In the genomic region with DNA sequence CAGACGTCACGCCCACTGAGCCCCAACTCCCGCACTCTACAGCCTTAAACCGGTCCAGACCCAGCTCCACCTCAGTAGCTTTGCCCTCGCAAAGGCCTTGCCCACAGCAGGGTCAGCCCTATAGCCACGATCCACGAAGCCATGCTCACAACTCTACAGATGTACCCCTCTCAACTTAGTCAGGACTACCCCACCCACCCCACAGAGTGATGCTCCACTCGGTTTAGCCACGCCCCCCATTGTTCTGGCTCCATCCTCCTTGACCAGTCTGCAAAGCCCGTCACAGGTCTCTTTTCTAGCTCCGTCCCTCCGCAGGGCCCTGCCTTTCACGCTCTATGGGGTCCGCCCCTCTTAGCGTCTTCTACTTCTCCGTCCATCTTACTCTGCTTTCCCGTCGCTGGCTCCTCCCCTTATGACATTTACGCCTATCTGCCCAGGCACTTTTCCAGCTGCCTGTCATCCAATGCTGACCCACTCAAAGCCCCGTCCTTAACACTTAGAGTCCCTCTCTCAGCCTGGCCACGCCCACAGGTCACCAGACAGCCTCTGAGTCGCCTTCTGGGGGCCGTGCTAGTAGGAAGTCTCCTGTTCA, we compare ENCODE assay signal across 9 mouse cellular contexts. TPM values are rescaled to one million over a fixed set of nuclear protein-coding genes. Genes with fewer than 3 reads are reported as not detected.
A peak's percentile ranks its signal among the peaks of the same experiment; 100 is the strongest.
DNase-seq lines count a peak whose midpoint lies in the region; ATAC-seq and TF ChIP-seq lines count a peak whose summit lies in the region.
"Had no signal": no experiment of that assay in that cellular context is flagged by ENCODE, and none has a peak within 500 bp of the region (broad histone marks: within the 10 kb centered on the region; RNA-seq: fewer than 3 reads in every experiment).

No protein-coding gene starts in this region.

- H3K4me3 ChIP-seq in neural tube, embryonic 11.5 days (ENCODE audit: low read depth, low read length) = peak overlapping the region; percentile 6; the same call in 1 of the 2 replicates
- peak overlapping the region; percentile 43 for H3K4me3 ChIP-seq in forebrain, embryonic 16.5 days (replicated peaks; ENCODE audit: low read length)
- H3K4me3 ChIP-seq in limb, embryonic 14.5 days (replicated peaks; ENCODE audit: low read length) = peak overlapping the region; percentile 25
- H3K4me3 ChIP-seq in stomach, postnatal 0 days (ENCODE audit: low read depth, low read length) = peak overlapping the region; percentile 17

- TF ChIP-seq CTCF in stomach, postnatal 0 days (IDR thresholded peaks at IDR 0.05; ENCODE audit: low read depth) = no peak

- no peak for TF ChIP-seq POLR2A in limb, embryonic 14.5 days (IDR thresholded peaks at IDR 0.05; ENCODE audit: borderline replicate concordance, extremely low read depth, insufficient read depth, insufficient read length)

- peaks cover 3% of the 10 kb centered on the region for H3K4me1 ChIP-seq in neural tube, embryonic 11.5 days (ENCODE audit: control insufficient read depth, insufficient read depth, low read length)
- H3K4me1 ChIP-seq in forebrain, embryonic 16.5 days (replicated peaks; ENCODE audit: control insufficient read depth, insufficient read depth, low read length) = peaks cover 12% of the 10 kb centered on the region
- 0 out of 2 replicates have a peak, but pooled peaks cover 4% of the 10 kb centered on the region for H3K4me1 ChIP-seq in limb, embryonic 14.5 days (ENCODE audit: control insufficient read depth, insufficient read depth, low read length)
- peaks cover 2% of the 10 kb centered on the region; the same call in 1 of the 2 replicates for H3K4me1 ChIP-seq in stomach, postnatal 0 days (replicated peaks; ENCODE audit: control insufficient read depth, insufficient read depth)

- peak overlapping the region; percentile 4 for H3K4me2 ChIP-seq in neural tube, embryonic 11.5 days (ENCODE audit: low read depth)
- H3K4me2 ChIP-seq in forebrain, embryonic 16.5 days (ENCODE audit: low read length) = peak overlapping the region; percentile 67
- H3K4me2 ChIP-seq in limb, embryonic 14.5 days (replicated peaks; ENCODE audit: low read depth, low read length, severe bottlenecking) = peak overlapping the region; percentile 44
- H3K4me2 ChIP-seq in stomach, postnatal 0 days (replicated peaks; ENCODE audit: low read depth) = peak overlapping the region; percentile 40

- H3K36me3 ChIP-seq in neural tube, embryonic 11.5 days (ENCODE audit: control insufficient read depth, insufficient read depth, low read length) = no peaks in the 10 kb centered on the region
- H3K36me3 ChIP-seq in forebrain, embryonic 16.5 days (ENCODE audit: control insufficient read depth, insufficient read depth) = no peaks in the 10 kb centered on the region
- no peaks in the 10 kb centered on the region for H3K36me3 ChIP-seq in limb, embryonic 14.5 days (ENCODE audit: control insufficient read depth, insufficient read depth, low read length)
- H3K36me3 ChIP-seq in stomach, postnatal 0 days (ENCODE audit: control insufficient read depth, insufficient read depth, low read length) = no peaks in the 10 kb centered on the region

- no peak overlapping the region for H3K27ac ChIP-seq in neural tube, embryonic 11.5 days (ENCODE audit: low read depth, low read length)
- H3K27ac ChIP-seq in forebrain, embryonic 16.5 days (ENCODE audit: low read length) = no peak overlapping the region
- no peak overlapping the region for H3K27ac ChIP-seq in limb, embryonic 14.5 days (replicated peaks; ENCODE audit: low read depth, low read length)
- H3K27ac ChIP-seq in stomach, postnatal 0 days (replicated peaks) = no peak overlapping the region

- under 1% methylated on average over 23 of the region's 23 CpGs for WGBS in neural tube, embryonic 11.5 days
- WGBS in forebrain, embryonic 16.5 days = 1% methylated on average over 23 of the region's 23 CpGs
- WGBS in limb, embryonic 14.5 days = 4% methylated on average over 23 of the region's 23 CpGs
- WGBS in stomach, postnatal 0 days = 10% methylated on average over 23 of the region's 23 CpGs

- no peaks in the 10 kb centered on the region for H3K9me3 ChIP-seq in neural tube, embryonic 11.5 days (ENCODE audit: control insufficient read depth, low read length)
- H3K9me3 ChIP-seq in forebrain, embryonic 16.5 days (ENCODE audit: control insufficient read depth, low read length) = no peaks in the 10 kb centered on the region
- no peaks in the 10 kb centered on the region for H3K9me3 ChIP-seq in limb, embryonic 14.5 days (ENCODE audit: control insufficient read depth, low read length)
- no peaks in the 10 kb centered on the region for H3K9me3 ChIP-seq in stomach, postnatal 0 days (ENCODE audit: control insufficient read depth, low read length)

- TF ChIP-seq EP300 in stomach, postnatal 0 days (optimal IDR thresholded peaks at IDR 0.05) = no peak

- no peak for DNase-seq in neural tube, embryonic 11.5 days (ENCODE audit: low spot score)
- DNase-seq in neural tube, embryonic 10.5 days (ENCODE audit: extremely low spot score, low spot score) = no peak
- DNase-seq in limb, embryonic 14.5 days (ENCODE audit: low spot score) = no peak
- DNase-seq in stomach, postnatal 0 days (ENCODE audit: low spot score) = no peak
- DNase-seq in Muller cell, postnatal 12 days (ENCODE audit: inconsistent ontology term) = no peak
- DNase-seq in ovary, adult 18-20 months (ENCODE audit: low spot score) = no peak
- DNase-seq: right cerebral cortex, postnatal 25 days had no signal

- peaks cover 100% of the 10 kb centered on the region for H3K27me3 ChIP-seq in neural tube, embryonic 11.5 days (ENCODE audit: control insufficient read depth, insufficient read depth, low read length)
- H3K27me3 ChIP-seq in forebrain, embryonic 16.5 days (replicated peaks; ENCODE audit: control insufficient read depth, insufficient read depth, low read length) = peaks cover 98% of the 10 kb centered on the region
- peaks cover 99% of the 10 kb centered on the region for H3K27me3 ChIP-seq in limb, embryonic 14.5 days (ENCODE audit: control insufficient read depth, insufficient read depth, low read length)
- peaks cover 18% of the 10 kb centered on the region; the same call in 1 of the 2 replicates for H3K27me3 ChIP-seq in stomach, postnatal 0 days (ENCODE audit: control insufficient read depth, insufficient read depth, low read length)

- ATAC-seq in neural tube, embryonic 11.5 days (ENCODE audit: insufficient read depth, low FRiP score, low TSS enrichment) = 0 out of 2 replicates have a peak, but pooled peaks have one; percentile 33
- peak; percentile 21 for ATAC-seq in forebrain, embryonic 16.5 days
- no peak for ATAC-seq in limb, embryonic 14.5 days (ENCODE audit: low FRiP score, low read depth)
- ATAC-seq in stomach, postnatal 0 days (ENCODE audit: low FRiP score, low TSS enrichment) = peak; percentile 36
- ATAC-seq in CD4-positive, CD25-positive, alpha-beta regulatory T cell, adult 4 months = no peak

- H3K9ac ChIP-seq in neural tube, embryonic 11.5 days (ENCODE audit: low read length) = no peak overlapping the region
- peak overlapping the region; percentile 41; the same call in 1 of the 2 replicates for H3K9ac ChIP-seq in forebrain, embryonic 16.5 days (replicated peaks; ENCODE audit: low read depth, low read length)
- H3K9ac ChIP-seq in limb, embryonic 14.5 days (ENCODE audit: low read depth, low read length, severe bottlenecking) = no peak overlapping the region
- no peak overlapping the region for H3K9ac ChIP-seq in stomach, postnatal 0 days (ENCODE audit: low read length)

RNA-seq across cellular contexts. Expression of gene Insl3, which starts 2.8 kb away (rescaled TPM):
- polyA plus RNA-seq in neural tube, embryonic 11.5 days (2014; fragmentation: Nextera tagmentation; extraction: Ambion mirVana) = not detected in 2 replicates
- polyA plus RNA-seq in forebrain, embryonic 16.5 days (2015; fragmentation: Nextera tagmentation; extraction: Ambion mirVana) = not detected in 2 replicates
- polyA plus RNA-seq in limb, embryonic 14.5 days (2012; rRNA removed) = 1.8 and 2.5 TPM in 2 replicates
- polyA plus RNA-seq in limb, embryonic 14.5 days (2014; fragmentation: Nextera tagmentation; extraction: Ambion mirVana) = 1.7 TPM in 1 of 2 replicates, not detected in the other
- polyA plus RNA-seq in stomach, postnatal 0 days (2015; fragmentation: Nextera tagmentation; extraction: Ambion mirVana) = 1.9 and 2.6 TPM in 2 replicates
- polyA plus RNA-seq in CD4-positive, CD25-positive, alpha-beta regulatory T cell, adult 4 months (2017; shearing (Covaris generic)) = 10 to 100 TPM; 15.1 to 24.5 TPM

RNA-seq across cellular contexts. Expression of gene Jak3, which starts 10.1 kb away (rescaled TPM):
- 1.6 and 2.0 TPM in 2 replicates for polyA plus RNA-seq in neural tube, embryonic 11.5 days (2014; fragmentation: Nextera tagmentation; extraction: Ambion mirVana)
- polyA plus RNA-seq in forebrain, embryonic 16.5 days (2015; fragmentation: Nextera tagmentation; extraction: Ambion mirVana) = 3.4 and 4.1 TPM in 2 replicates
- polyA plus RNA-seq in limb, embryonic 14.5 days (2012; rRNA removed) = 8.0 and 11.1 TPM in 2 replicates
- polyA plus RNA-seq in limb, embryonic 14.5 days (2014; fragmentation: Nextera tagmentation; extraction: Ambion mirVana) = 5.2 and 5.3 TPM in 2 replicates
- polyA plus RNA-seq in stomach, postnatal 0 days (2015; fragmentation: Nextera tagmentation; extraction: Ambion mirVana) = 4.6 and 5.4 TPM in 2 replicates
- 10 to 100 TPM; 21.2 TPM for polyA plus RNA-seq in CD4-positive, CD25-positive, alpha-beta regulatory T cell, adult 4 months (2017; shearing (Covaris generic))

RNA-seq across cellular contexts. Expression of gene Unc13a, which starts 14.7 kb away (rescaled TPM):
- 6.5 and 7.7 TPM in 2 replicates for polyA plus RNA-seq in neural tube, embryonic 11.5 days (2014; fragmentation: Nextera tagmentation; extraction: Ambion mirVana)
- 23.1 and 33.6 TPM in 2 replicates for polyA plus RNA-seq in forebrain, embryonic 16.5 days (2015; fragmentation: Nextera tagmentation; extraction: Ambion mirVana)
- 0.28 and 0.39 TPM in 2 replicates for polyA plus RNA-seq in limb, embryonic 14.5 days (2012; rRNA removed)
- polyA plus RNA-seq in limb, embryonic 14.5 days (2014; fragmentation: Nextera tagmentation; extraction: Ambion mirVana) = 0.91 and 0.97 TPM in 2 replicates
- polyA plus RNA-seq in stomach, postnatal 0 days (2015; fragmentation: Nextera tagmentation; extraction: Ambion mirVana) = 0.46 and 0.52 TPM in 2 replicates
- polyA plus RNA-seq in CD4-positive, CD25-positive, alpha-beta regulatory T cell, adult 4 months (2017; shearing (Covaris generic)) = under 1 TPM; 0.47 to 0.50 TPM

RNA-seq across cellular contexts. Expression of gene B3gnt3, which starts 15.3 kb away (rescaled TPM):
- 0.33 and 0.59 TPM in 2 replicates for polyA plus RNA-seq in neural tube, embryonic 11.5 days (2014; fragmentation: Nextera tagmentation; extraction: Ambion mirVana)
- polyA plus RNA-seq in forebrain, embryonic 16.5 days (2015; fragmentation: Nextera tagmentation; extraction: Ambion mirVana) = 0.58 and 0.68 TPM in 2 replicates
- 1.1 and 1.5 TPM in 2 replicates for polyA plus RNA-seq in limb, embryonic 14.5 days (2012; rRNA removed)
- polyA plus RNA-seq in limb, embryonic 14.5 days (2014; fragmentation: Nextera tagmentation; extraction: Ambion mirVana) = 0.67 and 0.77 TPM in 2 replicates
- 35.9 and 36.9 TPM in 2 replicates for polyA plus RNA-seq in stomach, postnatal 0 days (2015; fragmentation: Nextera tagmentation; extraction: Ambion mirVana)
- polyA plus RNA-seq in CD4-positive, CD25-positive, alpha-beta regulatory T cell, adult 4 months (2017; shearing (Covaris generic)) = 1 to 10 TPM; 3.4 to 6.5 TPM

RNA-seq across cellular contexts. Expression of gene Fcho1, which starts 39.3 kb away (rescaled TPM):
- 12.3 and 12.4 TPM in 2 replicates for polyA plus RNA-seq in neural tube, embryonic 11.5 days (2014; fragmentation: Nextera tagmentation; extraction: Ambion mirVana)
- 72.4 and 100 TPM in 2 replicates for polyA plus RNA-seq in forebrain, embryonic 16.5 days (2015; fragmentation: Nextera tagmentation; extraction: Ambion mirVana)
- polyA plus RNA-seq in limb, embryonic 14.5 days (2012; rRNA removed) = 10.4 and 11.0 TPM in 2 replicates
- polyA plus RNA-seq in limb, embryonic 14.5 days (2014; fragmentation: Nextera tagmentation; extraction: Ambion mirVana) = 3.3 and 3.6 TPM in 2 replicates
- polyA plus RNA-seq in stomach, postnatal 0 days (2015; fragmentation: Nextera tagmentation; extraction: Ambion mirVana) = 4.8 and 5.9 TPM in 2 replicates
- 10 to 100 TPM; 40.4 to 46.7 TPM for polyA plus RNA-seq in CD4-positive, CD25-positive, alpha-beta regulatory T cell, adult 4 months (2017; shearing (Covaris generic))

Comparison
In these comparisons a context has a peak if more than half of its experiments do, and no peak if none do; other contexts are left out.
1. ATAC-seq: peak in neural tube, embryonic 11.5 days (single experiment), forebrain, embryonic 16.5 days (single experiment) and stomach, postnatal 0 days (single experiment); none in limb, embryonic 14.5 days (single experiment) and CD4-positive, CD25-positive, alpha-beta regulatory T cell, adult 4 months (single experiment).
2. H3K4me2 ChIP-seq: peak in every context shown above with its lines; median percentile 67 in forebrain, embryonic 16.5 days; 44 in limb, embryonic 14.5 days; 40 in stomach, postnatal 0 days; 4 in neural tube, embryonic 11.5 days.
3. Peak in every context shown above with its lines, with median percentiles within 50 percentile points of each other: H3K4me3 ChIP-seq.